Mouse (Mus musculus) olfactory bulb, adult 2 months (tissue): ENCODE measurements around the gene Tmem156.

ENCODE experiments used
- CTCF ChIP-seq: fragments of 200-500 bp; IDR thresholded peaks from 2 replicates; pipeline ENCODE4 v1.5.1; 2012; ENCODE audit warnings: low read depth, mild to moderate bottlenecking, low read length, moderate library complexity; ENCODE audit not compliant: insufficient read depth
- POLR2A ChIP-seq: fragments of 200-500 bp; IDR thresholded peaks from 2 replicates; pipeline ENCODE4 v1.6.1; 2012; ENCODE audit warnings: mild to moderate bottlenecking, low read depth, low read length, moderate library complexity; ENCODE audit not compliant: insufficient read depth

DNA sequence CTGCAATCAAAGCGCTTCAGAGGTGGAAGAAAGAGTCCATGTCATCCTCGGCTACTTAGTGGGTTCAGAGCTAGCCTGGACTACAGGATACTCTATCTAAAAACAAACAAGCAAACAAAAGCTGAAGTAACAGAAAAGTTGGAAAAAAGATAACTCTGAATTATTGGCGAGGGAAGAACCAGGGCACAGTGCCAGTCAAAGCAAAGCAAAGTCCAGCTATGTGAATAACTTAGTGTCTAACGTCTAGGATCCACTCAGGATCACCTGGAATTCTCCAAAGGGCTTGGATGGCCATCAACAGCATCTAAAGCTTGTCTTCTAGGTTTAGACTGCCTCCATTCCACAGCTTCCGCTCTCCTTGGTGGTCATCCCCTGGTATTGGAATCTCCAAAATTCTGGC lies 5.5 kb upstream of the Tmem156 start:
- TF ChIP-seq CTCF (no peak), POLR2A (no peak)
